Mouse (Mus musculus) heart, embryonic 11.5 days (tissue): ENCODE data around the gene Zfp318. TPM values are rescaled to one million over a fixed set of nuclear protein-coding genes. Genes with fewer than 3 reads are reported as not detected.

ENCODE experiments used
- polyA plus RNA-seq: library from polyadenylated mRNA; unstranded; fragments of >200 nt; fragmentation: Nextera tagmentation; extraction: Ambion mirVana; gene quantifications from 2 replicates; pipeline ENCODE4 v1.2.1, GENCODE M21; 2014

Zfp318 gene
- polyA plus RNA-seq, 1 experiment from 2014 or later, result 8.2 TPM

Other genes with a start within 250 kb of the Zfp318 start
- 6.1 and 6.7 TPM in 2 replicates for gene Rsph9, start 239.5 kb upstream of the Zfp318 start, polyA plus RNA-seq
- gene Mad2l1bp, start 230.2 kb upstream of the Zfp318 start, polyA plus RNA-seq, result 38.8 and 39.8 TPM in 2 replicates
- 24.9 and 28.6 TPM in 2 replicates for gene Gtpbp2, start 222.7 kb upstream of the Zfp318 start, polyA plus RNA-seq
- 12.1 and 12.3 TPM in 2 replicates for gene Polh, start 181.1 kb upstream of the Zfp318 start, polyA plus RNA-seq
- gene Xpo5, start 180.9 kb upstream of the Zfp318 start, polyA plus RNA-seq, result 32.3 and 32.6 TPM in 2 replicates
- gene Polr1c, start 135.7 kb upstream of the Zfp318 start, polyA plus RNA-seq, result 56.0 and 56.1 TPM in 2 replicates
- 77.8 and 83.0 TPM in 2 replicates for gene Yipf3, start 135.7 kb upstream of the Zfp318 start, polyA plus RNA-seq
- 0.70 and 0.79 TPM in 2 replicates for gene Lrrc73, start 130.2 kb upstream of the Zfp318 start, polyA plus RNA-seq
- gene Tjap1, start 100.7 kb upstream of the Zfp318 start, polyA plus RNA-seq, result 36.8 and 37.0 TPM in 2 replicates
- 0.27 TPM in 1 of 2 replicates, not detected in the other for gene Dlk2, start 86.3 kb upstream of the Zfp318 start, polyA plus RNA-seq
- gene Abcc10, start 55.4 kb upstream of the Zfp318 start, polyA plus RNA-seq, result 3.4 and 4.3 TPM in 2 replicates
- gene Crip3, start 45.2 kb downstream of the Zfp318 start, polyA plus RNA-seq, result 0.39 and 0.97 TPM in 2 replicates
- 0.20 TPM in 1 of 2 replicates, not detected in the other for gene Slc22a7, start 54.7 kb downstream of the Zfp318 start, polyA plus RNA-seq
- 0.04 and 0.07 TPM in 2 replicates for gene Ttbk1, start 103.9 kb downstream of the Zfp318 start, polyA plus RNA-seq
- 27.9 and 28.4 TPM in 2 replicates for gene Dnph1, start 113.0 kb downstream of the Zfp318 start, polyA plus RNA-seq
- gene Cul9, start 162.7 kb downstream of the Zfp318 start, polyA plus RNA-seq, result 2.5 and 4.4 TPM in 2 replicates
- gene Srf, start 172.4 kb downstream of the Zfp318 start, polyA plus RNA-seq, result 14.6 and 15.0 TPM in 2 replicates
- gene Ptk7, start 245.8 kb downstream of the Zfp318 start, polyA plus RNA-seq, result 18.8 and 22.8 TPM in 2 replicates